Mouse (Mus musculus) megakaryocyte, embryonic 14.5 days (primary cell): ENCODE results near the gene Elavl1.

ENCODE experiments used
- FLI1 ChIP-seq: IDR thresholded peaks from 2 replicates; pipeline ENCODE4 v1.6.1; 2012; ENCODE audit warnings: low read length, inconsistent platforms, mixed read lengths
- GATA1 ChIP-seq: IDR thresholded peaks from 3 replicates; pipeline ENCODE4 v1.6.1; 2012; ENCODE audit warnings: mixed read lengths, low read length, inconsistent platforms, borderline replicate concordance

GRCm38 (mm10) chr8:4259125-4259804, 65.9 kb downstream of the Elavl1 start, which contains the start of gene Ctxn1:
- TF ChIP-seq FLI1 (no peak), GATA1 (no peak)
